Mouse (Mus musculus) liver, embryonic 15.5 days (tissue): ENCODE measurements around the gene Tmem50b. TPM values are rescaled to one million over a fixed set of nuclear protein-coding genes. Genes with fewer than 3 reads are reported as not detected.

Experiments
- ATAC-seq: fragments of 200-750 bp; cut with Nextera tagmentation; 2 replicates; pipeline ENCODE4 v1.8.0; 2017; ENCODE audit warnings: moderate number of reproducible peaks, mild to moderate bottlenecking, moderate library complexity; ENCODE audit not compliant: insufficient read depth
- H3K27ac ChIP-seq: fragments of 300-500 bp; sonication (generic); replicated peaks from 2 replicates; pipeline ENCODE4 v1.5.1; 2015; ENCODE audit warnings: mild to moderate bottlenecking, inconsistent platforms
- H3K27me3 ChIP-seq: fragments of 300-500 bp; sonication (generic); 2 replicates; pipeline ENCODE4 v1.6.1; 2015; ENCODE audit warnings: mild to moderate bottlenecking, inconsistent platforms
- H3K36me3 ChIP-seq: fragments of 300-500 bp; sonication (generic); replicated peaks from 2 replicates; pipeline ENCODE4 v1.6.1; 2015; ENCODE audit warnings: moderate library complexity, mild to moderate bottlenecking, inconsistent platforms
- H3K4me1 ChIP-seq: fragments of 300-500 bp; sonication (generic); replicated peaks from 2 replicates; pipeline ENCODE4 v1.6.1; 2015; ENCODE audit warnings: inconsistent platforms
- H3K4me2 ChIP-seq: fragments of 300-500 bp; sonication (generic); 2 replicates; pipeline ENCODE4 v1.6.1; 2015; ENCODE audit warnings: moderate library complexity, mild to moderate bottlenecking, inconsistent platforms
- H3K4me3 ChIP-seq: fragments of 300-500 bp; sonication (generic); replicated peaks from 2 replicates; pipeline ENCODE4 v1.5.1; 2015; ENCODE audit warnings: mild to moderate bottlenecking, inconsistent platforms
- H3K9ac ChIP-seq: fragments of 300-500 bp; sonication (generic); 2 replicates; pipeline ENCODE4 v1.6.1; 2015; ENCODE audit warnings: moderate library complexity, mild to moderate bottlenecking, inconsistent platforms
- H3K9me3 ChIP-seq: fragments of 300-500 bp; sonication (generic); replicated peaks from 2 replicates; pipeline ENCODE4 v1.6.1; 2016; ENCODE audit warnings: inconsistent platforms
- WGBS: fragments of 180-500 bp; shearing (Covaris S2); methylation state at CpG from one replicate; pipeline ENCODE4 v1.1.7; 2015; ENCODE audit warnings: mixed read lengths; ENCODE audit not compliant: insufficient replicate concordance; 5-methylcytosine and 5-hydroxymethylcytosine counted together
- polyA plus RNA-seq: library from polyadenylated mRNA; unstranded; fragments of >200 nt; fragmentation: Nextera tagmentation; extraction: Ambion mirVana; gene quantifications from 2 replicates; pipeline ENCODE4 v1.2.1, GENCODE M21; 2015

The Tmem50b gene
- polyA plus RNA-seq, 1 experiment from 2014 or later, result 6.8 TPM

- no peak overlapping the region for H3K9ac ChIP-seq
Observed at GRCm38 (mm10) chr16:91549616-91550015, 48.0 kb downstream of the Tmem50b start.

GRCm38 (mm10) chr16:91548996-91549395 lies 48.6 kb downstream of the Tmem50b start:
- Histone ChIP-seq H3K4me2 (peak overlapping the region; percentile 98), H3K9me3 (no peaks in the 10 kb centered on the region), H3K27me3 (no peaks in the 10 kb centered on the region), H3K4me3 (peak overlapping the region; percentile 83), H3K9ac (no peak overlapping the region), H3K27ac (peak overlapping the region; percentile 26), H3K4me1 (peaks cover 89% of the 10 kb centered on the region), H3K36me3 (peaks cover 11% of the 10 kb centered on the region; the same call in 1 of the 2 replicates)
- no peak for ATAC-seq
- WGBS, result 52% methylated on average over 2 of the region's 2 CpGs

More at GRCm38 (mm10) chr16:91549616-91550015, 48.0 kb downstream of the Tmem50b start:
- H3K4me2 ChIP-seq, result no peak overlapping the region
- H3K27ac ChIP-seq, result peak overlapping the region; percentile 19; the same call in 1 of the 2 replicates
- H3K36me3 ChIP-seq, result peaks cover 11% of the 10 kb centered on the region; the same call in 1 of the 2 replicates
- no peaks in the 10 kb centered on the region for H3K9me3 ChIP-seq
- 72% methylated on average over 5 of the region's 5 CpGs for WGBS
- ATAC-seq, result no peak
- H3K4me1 ChIP-seq, result peaks cover 90% of the 10 kb centered on the region
- H3K4me3 ChIP-seq, result no peak overlapping the region
- H3K27me3 ChIP-seq, result no peaks in the 10 kb centered on the region

- ATAC-seq, result no peak
- Histone ChIP-seq H3K4me2 (peak overlapping the region; percentile 98), H3K9me3 (no peaks in the 10 kb centered on the region), H3K27ac (peak overlapping the region; percentile 26), H3K9ac (no peak overlapping the region), H3K4me3 (peak overlapping the region; percentile 83), H3K4me1 (peaks cover 87% of the 10 kb centered on the region), H3K27me3 (no peaks in the 10 kb centered on the region), H3K36me3 (peaks cover 11% of the 10 kb centered on the region; the same call in 1 of the 2 replicates)
- 25% methylated on average over 5 of the region's 5 CpGs for WGBS
Observed at GRCm38 (mm10) chr16:91548586-91548985, 49.0 kb downstream of the Tmem50b start.

DNA sequence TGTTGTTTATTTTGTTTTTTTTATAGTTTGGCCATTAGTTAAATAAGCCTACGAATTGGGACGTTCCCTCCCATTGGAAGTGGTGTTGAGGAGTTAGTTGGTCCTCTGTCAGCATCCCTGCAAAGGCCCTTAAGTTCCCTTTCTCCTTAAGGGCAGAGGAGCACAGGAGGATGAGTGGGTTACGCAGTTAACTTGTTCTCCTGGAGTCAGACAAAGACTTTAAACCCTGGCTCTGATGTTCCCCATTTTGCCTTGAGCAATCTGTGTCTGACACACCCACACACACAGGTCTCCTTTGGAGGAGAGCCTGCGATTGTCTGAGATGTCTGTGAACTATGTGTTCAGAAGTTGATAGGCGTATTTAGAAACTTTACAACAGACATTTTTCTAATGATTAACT lies 49.6 kb downstream of the Tmem50b start:
- peak overlapping the region; percentile 94; the same call in 1 of the 2 replicates for H3K27ac ChIP-seq
- no peaks in the 10 kb centered on the region for H3K9me3 ChIP-seq
- H3K4me1 ChIP-seq, result peaks cover 88% of the 10 kb centered on the region
- peak overlapping the region; percentile 91; the same call in 1 of the 2 replicates for H3K9ac ChIP-seq
- WGBS, result 21% methylated on average over 5 of the region's 5 CpGs
- no peaks in the 10 kb centered on the region for H3K27me3 ChIP-seq
- H3K36me3 ChIP-seq, result peaks cover 11% of the 10 kb centered on the region; the same call in 1 of the 2 replicates
- H3K4me3 ChIP-seq, result peak overlapping the region; percentile 83
- no peak for ATAC-seq
- peak overlapping the region; percentile 98 for H3K4me2 ChIP-seq

GRCm38 (mm10) chr16:91546836-91547741 lies 50.5 kb downstream of the Tmem50b start, which contains the start of gene Ifngr2:
TSS of gene Ifngr2 (plus strand) at chr16:91547072.
- ATAC-seq, result peak; percentile 79
- H3K4me1 ChIP-seq, result peaks cover 86% of the 10 kb centered on the region
- H3K9me3 ChIP-seq, result no peaks in the 10 kb centered on the region
- H3K4me2 ChIP-seq, result peak within 1 kb of the TSS; percentile 98
- under 1% methylated on average over 62 of the region's 74 CpGs for WGBS
- H3K36me3 ChIP-seq, result peaks cover 4% of the 10 kb centered on the region; the same call in 1 of the 2 replicates
- peak within 1 kb of the TSS; percentile 83 for H3K4me3 ChIP-seq
- no peaks in the 10 kb centered on the region for H3K27me3 ChIP-seq
- H3K27ac ChIP-seq, result peak within 1 kb of the TSS; percentile 94
- H3K9ac ChIP-seq, result peak within 1 kb of the TSS; percentile 91

DNA sequence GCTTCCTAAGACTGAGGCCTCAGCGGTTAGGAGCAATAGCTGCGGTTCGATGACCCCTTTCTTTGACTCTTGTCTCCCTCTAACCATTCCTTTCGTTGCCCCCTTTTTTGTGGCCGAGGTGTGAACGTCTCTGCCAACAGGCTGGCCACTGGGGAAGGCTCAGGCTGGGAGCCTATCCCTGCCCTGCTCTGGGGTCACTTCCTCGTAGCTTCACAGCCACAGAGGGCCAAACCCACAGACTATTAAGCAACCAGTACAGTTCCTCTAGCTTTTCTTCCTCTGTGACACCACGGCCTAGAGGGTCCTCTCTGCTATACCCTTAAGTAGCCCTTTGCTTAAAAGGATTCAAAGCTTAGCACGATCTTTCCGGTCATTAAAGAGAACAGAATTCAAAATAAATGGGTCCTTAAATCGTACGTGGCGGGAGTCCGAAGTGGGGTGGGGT lies 51.2 kb downstream of the Tmem50b start:
- Histone ChIP-seq H3K4me2 (peak overlapping the region; percentile 98), H3K36me3 (no peaks in the 10 kb centered on the region), H3K27me3 (no peaks in the 10 kb centered on the region), H3K9me3 (no peaks in the 10 kb centered on the region), H3K27ac (peak overlapping the region; percentile 94), H3K4me1 (peaks cover 86% of the 10 kb centered on the region), H3K4me3 (peak overlapping the region; percentile 83), H3K9ac (peak overlapping the region; percentile 91)
- WGBS, result 2% methylated on average over 14 of the region's 14 CpGs
- peak; percentile 30 for ATAC-seq

GRCm38 (mm10) chr16:91545597-91546281 lies 51.9 kb downstream of the Tmem50b start:
- peaks cover 86% of the 10 kb centered on the region for H3K4me1 ChIP-seq
- ATAC-seq, result peak; percentile 73

DNA sequence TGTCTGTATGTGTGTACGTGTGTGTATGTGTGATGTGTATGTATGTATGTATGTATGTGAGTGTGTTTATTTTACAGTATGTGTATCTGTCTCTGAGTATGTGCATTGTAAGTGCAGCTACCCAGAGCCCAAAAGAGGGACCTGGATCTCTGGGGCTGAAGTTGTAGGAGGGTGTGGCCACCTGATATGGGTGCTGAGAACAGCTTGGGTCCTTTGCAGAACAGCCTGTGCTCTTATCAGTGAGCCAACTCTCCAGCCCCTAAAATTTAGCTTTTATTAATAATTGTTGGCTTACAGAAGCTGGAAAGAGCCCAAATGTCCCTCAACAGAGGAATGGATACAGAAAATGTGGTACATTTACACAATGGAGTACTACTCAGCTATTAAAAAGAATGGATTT lies 54.0 kb downstream of the Tmem50b start:
- Histone ChIP-seq H3K27ac (no peak overlapping the region), H3K4me1 (peaks cover 75% of the 10 kb centered on the region), H3K36me3 (no peaks in the 10 kb centered on the region), H3K4me2 (no peak overlapping the region), H3K4me3 (no peak overlapping the region), H3K27me3 (no peaks in the 10 kb centered on the region), H3K9ac (no peak overlapping the region), H3K9me3 (no peaks in the 10 kb centered on the region)
- no peak for ATAC-seq
- WGBS, result 89% methylated on average over 1 of the region's 1 CpGs

More at GRCm38 (mm10) chr16:91545597-91546281, 51.9 kb downstream of the Tmem50b start:
- H3K27me3 ChIP-seq, result no peaks in the 10 kb centered on the region
- H3K9me3 ChIP-seq, result no peaks in the 10 kb centered on the region
- H3K9ac ChIP-seq, result peak overlapping the region; percentile 91
- no peaks in the 10 kb centered on the region for H3K36me3 ChIP-seq
- peak overlapping the region; percentile 98 for H3K4me2 ChIP-seq
- peak overlapping the region; percentile 94 for H3K27ac ChIP-seq
- WGBS, result 15% methylated on average over 10 of the region's 10 CpGs
- peak overlapping the region; percentile 83 for H3K4me3 ChIP-seq

- H3K27me3 ChIP-seq, result no peaks in the 10 kb centered on the region
- H3K4me1 ChIP-seq, result peaks cover 76% of the 10 kb centered on the region
- no peak overlapping the region for H3K27ac ChIP-seq
- H3K4me2 ChIP-seq, result peak overlapping the region; percentile 43
- no peaks in the 10 kb centered on the region for H3K36me3 ChIP-seq
- H3K9me3 ChIP-seq, result no peaks in the 10 kb centered on the region
- 23% methylated on average over 10 of the region's 10 CpGs for WGBS
- no peak for ATAC-seq
- 0 out of 2 replicates have a peak overlapping the region, but pooled peaks have one; percentile 9 for H3K4me3 ChIP-seq
- peak overlapping the region; percentile 35; the same call in 1 of the 2 replicates for H3K9ac ChIP-seq
Observed at GRCm38 (mm10) chr16:91541573-91542081, 56.0 kb downstream of the Tmem50b start.

DNA sequence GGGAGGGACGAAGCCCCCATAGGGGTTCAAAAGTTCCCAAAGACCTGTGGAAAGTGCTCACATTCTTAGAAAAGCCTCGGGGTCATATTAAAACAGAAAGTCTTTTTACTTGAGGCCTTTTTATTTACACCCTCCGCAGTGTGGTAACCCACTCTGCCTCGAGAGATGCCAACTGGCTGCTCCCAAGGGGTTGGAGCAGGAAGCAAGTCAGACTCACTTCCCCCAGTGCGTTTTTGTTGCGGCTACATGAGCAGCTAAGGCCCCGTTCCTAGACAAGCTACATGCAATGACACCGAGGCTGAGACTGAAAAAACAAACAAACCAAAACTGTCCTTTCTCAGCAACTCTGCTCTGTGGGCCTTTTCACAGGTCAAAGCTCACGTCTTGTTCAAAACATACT lies 59.1 kb downstream of the Tmem50b start:
- Histone ChIP-seq H3K27ac (0 out of 2 replicates have a peak overlapping the region, but pooled peaks have one; percentile 45), H3K27me3 (peaks cover 18% of the 10 kb centered on the region), H3K9me3 (no peaks in the 10 kb centered on the region), H3K9ac (no peak overlapping the region), H3K36me3 (no peaks in the 10 kb centered on the region), H3K4me3 (no peak overlapping the region), H3K4me2 (no peak overlapping the region), H3K4me1 (peaks cover 76% of the 10 kb centered on the region)
- 46% methylated on average over 9 of the region's 9 CpGs for WGBS
- no peak for ATAC-seq
